Mouse (Mus musculus) cerebellum, adult 2 months (tissue): ENCODE results near the gene Gm853.

Experiments used
- CTCF ChIP-seq: fragments of 200-500 bp; IDR thresholded peaks from 2 replicates; pipeline ENCODE4 v1.5.1; 2011; ENCODE audit warnings: low read depth, mild to moderate bottlenecking, control low read depth, low read length, moderate library complexity, borderline replicate concordance; ENCODE audit not compliant: insufficient read depth
- POLR2A ChIP-seq: fragments of 200-500 bp; IDR thresholded peaks from 2 replicates; pipeline ENCODE4 v1.6.1; 2011; ENCODE audit warnings: low read length, control low read depth, borderline replicate concordance; ENCODE audit not compliant: insufficient read depth

DNA sequence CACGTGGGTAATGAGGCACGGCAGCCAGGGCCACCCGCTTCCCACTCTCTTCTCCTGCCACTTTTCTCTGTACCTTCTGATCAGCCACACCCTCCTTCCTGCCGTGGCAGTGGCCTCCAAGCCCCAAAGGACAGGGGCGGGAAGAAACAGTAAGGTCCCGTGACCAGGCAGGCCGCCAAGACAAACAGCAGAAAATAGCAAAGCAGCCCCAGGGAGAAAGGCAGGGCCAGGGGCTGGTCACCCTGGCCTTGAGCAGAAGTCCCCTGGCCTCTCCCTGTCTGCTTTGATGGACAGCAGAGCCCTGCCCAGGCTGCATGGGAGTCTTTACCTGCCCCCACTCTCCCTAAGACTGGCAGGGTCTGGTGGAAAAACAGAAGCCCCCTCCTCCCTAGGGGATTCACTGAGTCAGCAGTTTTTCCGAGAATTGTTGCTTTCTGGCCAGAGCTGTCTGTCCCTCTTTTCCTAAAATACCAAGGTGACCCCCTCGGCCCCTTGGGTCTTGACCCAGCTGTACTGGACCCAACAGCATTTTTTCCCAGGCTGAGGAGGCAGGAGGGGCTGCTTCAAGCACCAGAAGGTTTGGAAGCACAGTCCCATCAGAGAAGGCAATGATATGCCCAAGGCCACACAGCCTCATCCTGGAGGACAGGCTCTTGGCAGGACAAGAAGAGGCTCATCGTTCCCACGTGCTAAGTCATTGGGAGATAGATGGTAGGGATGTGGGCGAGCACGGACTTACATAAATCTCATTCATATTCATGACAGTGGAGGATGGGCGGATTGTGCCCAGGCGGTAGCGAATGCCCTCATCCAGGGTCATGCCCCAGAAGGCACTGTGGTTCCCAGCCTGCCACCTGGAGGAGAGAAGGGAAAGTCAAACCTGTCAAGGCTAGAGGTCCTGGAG is 53.7 kb downstream of the Gm853 start:
- TF ChIP-seq CTCF (no peak), POLR2A (no peak)
